Mouse (Mus musculus) limb, embryonic 15.5 days (tissue): ENCODE results near the gene 5730522E02Rik. TPM values are rescaled to one million over a fixed set of nuclear protein-coding genes. Genes with fewer than 3 reads are reported as not detected.

Source experiments
- ATAC-seq: fragments of 200-750 bp; cut with Nextera tagmentation; 2 replicates; pipeline ENCODE4 v1.8.0; 2017; ENCODE audit warnings: low read depth, moderate TSS enrichment; ENCODE audit not compliant: insufficient number of reproducible peaks, low FRiP score, low TSS enrichment
- H3K27ac ChIP-seq: fragments of 300-500 bp; sonication (generic); 2 replicates; pipeline ENCODE4 v1.5.1; 2015; ENCODE audit warnings: moderate library complexity, mild to moderate bottlenecking, inconsistent platforms
- H3K27me3 ChIP-seq: fragments of 300-500 bp; sonication (generic); 2 replicates; pipeline ENCODE4 v1.6.1; 2015; ENCODE audit warnings: inconsistent platforms
- H3K36me3 ChIP-seq: fragments of 300-500 bp; sonication (generic); 2 replicates; pipeline ENCODE4 v1.6.1; 2015; ENCODE audit warnings: inconsistent platforms
- H3K4me1 ChIP-seq: fragments of 300-500 bp; sonication (generic); 2 replicates; pipeline ENCODE4 v1.6.1; 2015; ENCODE audit warnings: inconsistent platforms
- H3K4me2 ChIP-seq: fragments of 300-500 bp; sonication (generic); 2 replicates; pipeline ENCODE4 v1.6.1; 2015; ENCODE audit warnings: mild to moderate bottlenecking, inconsistent platforms
- H3K4me3 ChIP-seq: fragments of 300-500 bp; sonication (generic); 2 replicates; pipeline ENCODE4 v1.5.1; 2015; ENCODE audit warnings: mild to moderate bottlenecking, inconsistent platforms
- H3K9ac ChIP-seq: fragments of 300-500 bp; sonication (generic); 2 replicates; pipeline ENCODE4 v1.6.1; 2015; ENCODE audit warnings: inconsistent platforms
- H3K9me3 ChIP-seq: fragments of 300-500 bp; sonication (generic); 2 replicates; pipeline ENCODE4 v1.6.1; 2016; ENCODE audit warnings: inconsistent platforms
- WGBS: fragments of 180-500 bp; shearing (Covaris S2); methylation state at CpG from one replicate; pipeline ENCODE4 v1.1.7; 2015; 5-methylcytosine and 5-hydroxymethylcytosine counted together
- microRNA-seq: library from miRNA; unstranded; fragments of <30 nt; microRNA quantifications from one replicate; pipeline ENCODE4, GENCODE M21; 2016
- polyA plus RNA-seq: library from polyadenylated mRNA; unstranded; fragments of >200 nt; fragmentation: Nextera tagmentation; extraction: Ambion mirVana; gene quantifications from 2 replicates; pipeline ENCODE4 v1.2.1, GENCODE M21; 2015

5730522E02Rik gene
- polyA plus RNA-seq, 1 experiment from 2014 or later, result 2.2 TPM

GRCm38 (mm10) chr11:25606886-25607285 lies 603.7 kb downstream of the 5730522E02Rik start:
- H3K9me3 ChIP-seq, result no peaks in the 10 kb centered on the region
- H3K36me3 ChIP-seq, result no peaks in the 10 kb centered on the region
- no peak overlapping the region for H3K9ac ChIP-seq
- H3K4me1 ChIP-seq, result no peaks in the 10 kb centered on the region
- no peak overlapping the region for H3K4me3 ChIP-seq
- H3K27ac ChIP-seq, result no peak overlapping the region
- no peaks in the 10 kb centered on the region for H3K27me3 ChIP-seq
- ATAC-seq, result no peak
- WGBS, result 72% methylated on average over 2 of the region's 2 CpGs
- H3K4me2 ChIP-seq, result no peak overlapping the region

GRCm38 (mm10) chr11:25600030-25600429 lies 610.5 kb downstream of the 5730522E02Rik start:
- no peaks in the 10 kb centered on the region for H3K9me3 ChIP-seq
- no peak overlapping the region for H3K4me2 ChIP-seq
- no peak overlapping the region for H3K4me3 ChIP-seq
- H3K27ac ChIP-seq, result no peak overlapping the region
- no peak overlapping the region for H3K9ac ChIP-seq
- WGBS, result 95% methylated on average over 5 of the region's 5 CpGs
- H3K4me1 ChIP-seq, result no peaks in the 10 kb centered on the region
- no peaks in the 10 kb centered on the region for H3K36me3 ChIP-seq
- no peaks in the 10 kb centered on the region for H3K27me3 ChIP-seq
- no peak for ATAC-seq

- no peak overlapping the region for H3K4me3 ChIP-seq
- H3K9me3 ChIP-seq, result no peaks in the 10 kb centered on the region
- no peaks in the 10 kb centered on the region for H3K4me1 ChIP-seq
- H3K9ac ChIP-seq, result no peak overlapping the region
- no peak overlapping the region for H3K27ac ChIP-seq
- H3K4me2 ChIP-seq, result no peak overlapping the region
- H3K27me3 ChIP-seq, result no peaks in the 10 kb centered on the region
- H3K36me3 ChIP-seq, result no peaks in the 10 kb centered on the region
- 51% methylated on average over 6 of the region's 6 CpGs for WGBS
- ATAC-seq, result no peak
Observed at GRCm38 (mm10) chr11:25595303-25595702, 615.3 kb downstream of the 5730522E02Rik start.

GRCm38 (mm10) chr11:25594780-25595179 lies 615.8 kb downstream of the 5730522E02Rik start:
- Histone ChIP-seq H3K4me2 (no peak overlapping the region), H3K4me3 (no peak overlapping the region), H3K27ac (no peak overlapping the region), H3K9ac (no peak overlapping the region), H3K9me3 (no peaks in the 10 kb centered on the region), H3K4me1 (no peaks in the 10 kb centered on the region), H3K27me3 (no peaks in the 10 kb centered on the region), H3K36me3 (no peaks in the 10 kb centered on the region)
- 71% methylated on average over 3 of the region's 3 CpGs for WGBS
- no peak for ATAC-seq

- H3K4me2 ChIP-seq, result no peak overlapping the region
- H3K9ac ChIP-seq, result no peak overlapping the region
- WGBS, result 28% methylated on average over 3 of the region's 3 CpGs
- H3K4me3 ChIP-seq, result no peak overlapping the region
- no peak overlapping the region for H3K27ac ChIP-seq
- H3K4me1 ChIP-seq, result no peaks in the 10 kb centered on the region
- no peak for ATAC-seq
- H3K27me3 ChIP-seq, result no peaks in the 10 kb centered on the region
- no peaks in the 10 kb centered on the region for H3K9me3 ChIP-seq
- no peaks in the 10 kb centered on the region for H3K36me3 ChIP-seq
Observed at GRCm38 (mm10) chr11:25592268-25592667, 618.3 kb downstream of the 5730522E02Rik start.

GRCm38 (mm10) chr11:25590215-25590614 lies 620.3 kb downstream of the 5730522E02Rik start:
- H3K27me3 ChIP-seq, result no peaks in the 10 kb centered on the region
- H3K27ac ChIP-seq, result no peak overlapping the region
- no peak overlapping the region for H3K4me2 ChIP-seq
- no peak overlapping the region for H3K4me3 ChIP-seq
- ATAC-seq, result no peak
- no peaks in the 10 kb centered on the region for H3K4me1 ChIP-seq
- no peaks in the 10 kb centered on the region for H3K36me3 ChIP-seq
- no peak overlapping the region for H3K9ac ChIP-seq
- no peaks in the 10 kb centered on the region for H3K9me3 ChIP-seq
- 64% methylated on average over 4 of the region's 4 CpGs for WGBS

GRCm38 (mm10) chr11:25589509-25589908 lies 621.1 kb downstream of the 5730522E02Rik start:
- H3K27me3 ChIP-seq, result no peaks in the 10 kb centered on the region
- H3K9ac ChIP-seq, result no peak overlapping the region
- ATAC-seq, result no peak
- H3K4me3 ChIP-seq, result no peak overlapping the region
- H3K9me3 ChIP-seq, result no peaks in the 10 kb centered on the region
- H3K4me2 ChIP-seq, result no peak overlapping the region
- no peak overlapping the region for H3K27ac ChIP-seq
- no peaks in the 10 kb centered on the region for H3K4me1 ChIP-seq
- 61% methylated on average over 1 of the region's 1 CpGs for WGBS
- no peaks in the 10 kb centered on the region for H3K36me3 ChIP-seq

- H3K27me3 ChIP-seq, result no peaks in the 10 kb centered on the region
- H3K4me3 ChIP-seq, result no peak overlapping the region
- no peak overlapping the region for H3K4me2 ChIP-seq
- no peaks in the 10 kb centered on the region for H3K9me3 ChIP-seq
- no peak for ATAC-seq
- H3K36me3 ChIP-seq, result no peaks in the 10 kb centered on the region
- H3K27ac ChIP-seq, result no peak overlapping the region
- no peaks in the 10 kb centered on the region for H3K4me1 ChIP-seq
- no peak overlapping the region for H3K9ac ChIP-seq
- WGBS, result 91% methylated on average over 9 of the region's 9 CpGs
Observed at GRCm38 (mm10) chr11:25574129-25574465, 636.5 kb downstream of the 5730522E02Rik start.

GRCm38 (mm10) chr11:25573408-25574128 lies 637.0 kb downstream of the 5730522E02Rik start:
- Histone ChIP-seq H3K9ac (no peak overlapping the region), H3K9me3 (no peaks in the 10 kb centered on the region), H3K4me2 (no peak overlapping the region), H3K4me1 (no peaks in the 10 kb centered on the region), H3K27ac (no peak overlapping the region), H3K27me3 (no peaks in the 10 kb centered on the region), H3K4me3 (no peak overlapping the region), H3K36me3 (no peaks in the 10 kb centered on the region)
- 49% methylated on average over 7 of the region's 7 CpGs for WGBS
- ATAC-seq, result no peak

GRCm38 (mm10) chr11:25571396-25571795 lies 639.2 kb downstream of the 5730522E02Rik start:
- Histone ChIP-seq H3K4me2 (no peak overlapping the region), H3K9me3 (no peaks in the 10 kb centered on the region), H3K27me3 (no peaks in the 10 kb centered on the region), H3K36me3 (no peaks in the 10 kb centered on the region), H3K9ac (no peak overlapping the region), H3K27ac (no peak overlapping the region), H3K4me3 (no peak overlapping the region), H3K4me1 (no peaks in the 10 kb centered on the region)
- WGBS, result 59% methylated on average over 2 of the region's 2 CpGs
- ATAC-seq, result no peak

Small RNA genes within 50 kb of the gene (microRNA-seq; reads per million reads assigned to microRNA genes)
- not detected for gene Mir6372

Other genes with a start within 250 kb of the 5730522E02Rik start
- 21.2 and 24.8 TPM in 2 replicates for gene Fancl, start 175.4 kb upstream of the 5730522E02Rik start, polyA plus RNA-seq